Mouse (Mus musculus) right cerebral cortex, postnatal 36 days (tissue): ENCODE measurements at regions not wholly inside any gene's neighbourhood (a gene's known extent, or its start where the extent isn't known, plus 50 kb on each side); places are given as distances from the start of the nearest gene placed in this dataset.

Experiments
- DNase-seq, 2 experiments: peaks; one replicate each; pipeline ENCODE4 v3.0.0; 2022; ENCODE audit warnings: low spot score in 2 of 2, mixed read lengths in 1 of 2

- no peak for DNase-seq
Observed at GRCm38 (mm10) chr2:180854349-180855004, 66.3 kb downstream of the Ythdf1 start.

GRCm38 (mm10) chr2:180847497-180847896 is 70.8 kb upstream of the Bhlhe23 start:
- DNase-seq = no peak

DNA sequence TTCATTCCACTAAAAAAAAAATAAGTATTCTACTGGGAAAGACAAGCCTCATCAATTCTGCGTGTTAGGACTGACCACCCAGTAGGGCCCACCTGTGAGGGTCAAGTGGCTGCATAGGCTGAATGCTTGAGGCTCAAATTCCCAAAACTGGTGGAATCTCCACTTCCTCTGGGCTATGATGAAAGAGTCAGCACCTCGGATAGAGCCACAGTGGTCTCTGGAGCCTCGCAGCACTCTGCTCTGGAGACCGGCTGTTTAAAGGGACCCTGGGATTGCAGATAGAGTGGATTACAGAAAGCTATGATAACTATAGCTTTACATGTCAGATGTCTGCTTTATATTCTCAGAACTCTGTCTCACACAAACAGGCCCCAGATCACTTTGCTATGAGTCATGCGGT is 68.3 kb upstream of the Bhlhe23 start:
- DNase-seq = no peak

GRCm38 (mm10) chr2:180843669-180844068 is 67.0 kb upstream of the Bhlhe23 start:
- no peak for DNase-seq

DNA sequence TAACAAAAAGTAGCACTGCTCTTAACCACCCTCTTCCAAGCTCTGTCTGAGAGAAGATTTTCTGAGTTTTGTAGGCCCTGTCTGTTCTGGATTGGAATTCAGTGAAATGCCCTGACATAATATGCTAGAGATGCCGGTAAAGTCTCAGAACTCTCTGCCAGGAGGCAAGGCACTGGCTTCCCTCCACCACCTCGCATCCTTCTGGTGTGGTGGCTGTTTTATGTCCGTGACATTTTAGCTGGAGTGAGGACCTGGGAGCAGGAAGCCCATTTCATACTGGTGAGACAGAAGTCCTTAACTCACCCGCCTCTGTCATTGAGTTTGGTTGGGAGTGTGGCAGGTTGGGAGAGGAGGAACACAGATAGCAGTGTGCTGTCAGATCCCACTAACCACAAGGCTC is 62.4 kb upstream of the Bhlhe23 start:
- DNase-seq = no peak

GRCm38 (mm10) chr2:180837996-180838395 is 61.3 kb upstream of the Bhlhe23 start:
- DNase-seq = no peak

DNA sequence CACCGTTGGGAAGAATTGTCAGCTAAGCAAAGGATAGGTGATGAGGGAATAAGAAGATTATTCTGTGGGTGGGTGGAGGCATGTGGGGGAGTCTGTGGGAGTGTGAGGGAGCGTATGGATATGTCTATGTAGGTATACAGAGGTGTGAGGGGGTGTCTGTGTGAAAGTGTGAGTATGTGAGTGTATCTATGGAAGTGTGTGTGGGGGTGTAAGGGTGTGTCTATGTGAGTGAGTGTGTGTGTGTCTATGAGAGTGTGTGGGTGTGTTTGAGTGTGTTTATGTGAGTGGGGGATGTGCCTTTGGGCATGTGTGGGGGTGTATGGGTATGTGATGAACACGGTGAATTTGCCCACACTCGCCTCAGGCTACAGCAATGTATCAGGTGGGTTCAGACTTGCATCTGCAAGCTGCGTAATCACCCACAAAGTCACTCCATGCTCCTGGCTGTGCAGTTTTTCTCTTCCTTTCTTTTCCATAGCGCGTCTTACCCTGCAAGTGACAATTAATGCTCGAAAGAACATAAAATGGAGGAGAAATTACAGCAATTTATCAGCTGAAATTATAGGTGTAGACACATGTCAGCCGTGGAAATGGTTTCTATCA is 60.7 kb upstream of the Bhlhe23 start:
- DNase-seq = peak in 1 of 2 experiments; percentile 38

DNA sequence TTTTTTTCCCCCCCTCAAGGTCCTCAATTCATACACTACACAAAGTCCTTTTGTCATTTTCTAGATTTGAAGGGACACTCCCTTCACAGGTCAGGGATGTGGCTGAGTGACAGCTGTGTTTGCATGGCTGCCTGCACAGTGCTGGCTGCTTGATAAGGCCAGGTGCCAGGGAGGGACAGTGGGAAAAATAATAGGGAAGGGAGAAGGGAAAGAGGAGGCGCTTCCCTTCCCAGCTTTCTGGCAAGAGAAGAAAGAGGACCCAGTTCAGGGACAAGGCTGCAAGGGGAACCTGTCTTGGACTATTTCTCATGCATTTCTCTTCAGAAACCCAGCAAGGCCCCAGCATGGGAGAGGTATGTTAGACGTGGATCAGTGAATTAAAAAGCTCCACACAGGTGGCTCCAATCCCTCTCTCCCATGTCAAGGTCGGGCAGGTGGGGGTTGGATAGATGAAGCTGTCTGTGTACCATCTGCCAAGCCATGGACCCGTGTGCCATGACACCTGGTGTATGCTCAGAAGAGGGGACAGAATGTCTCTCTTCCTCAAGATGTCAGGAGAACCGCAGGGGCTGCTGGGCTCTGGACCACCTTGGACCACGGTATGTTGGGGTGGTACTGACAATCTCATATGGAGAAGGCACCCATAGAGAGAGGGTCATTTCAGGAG is 59.4 kb upstream of the Bhlhe23 start:
- DNase-seq = no peak

DNA sequence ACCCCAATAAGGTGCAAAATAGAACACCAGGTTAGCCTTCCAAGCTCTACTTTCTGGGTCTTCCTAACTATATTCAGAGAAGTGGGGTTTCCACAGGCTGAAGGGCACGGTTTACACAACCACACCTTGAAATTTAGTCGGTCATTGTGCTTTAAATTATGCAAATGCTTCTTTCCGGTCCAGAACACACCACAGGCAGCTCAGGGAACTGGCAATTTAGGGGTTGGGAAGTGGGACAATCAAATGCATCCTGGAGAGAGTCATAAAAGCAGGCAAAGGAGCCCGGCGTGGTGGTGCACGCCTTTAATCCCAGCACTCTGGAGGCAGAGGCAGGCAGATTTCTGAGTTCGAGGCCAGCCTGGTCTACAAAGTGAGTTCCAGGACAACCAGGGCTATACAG is 56.0 kb upstream of the Bhlhe23 start:
- no peak for DNase-seq

DNA sequence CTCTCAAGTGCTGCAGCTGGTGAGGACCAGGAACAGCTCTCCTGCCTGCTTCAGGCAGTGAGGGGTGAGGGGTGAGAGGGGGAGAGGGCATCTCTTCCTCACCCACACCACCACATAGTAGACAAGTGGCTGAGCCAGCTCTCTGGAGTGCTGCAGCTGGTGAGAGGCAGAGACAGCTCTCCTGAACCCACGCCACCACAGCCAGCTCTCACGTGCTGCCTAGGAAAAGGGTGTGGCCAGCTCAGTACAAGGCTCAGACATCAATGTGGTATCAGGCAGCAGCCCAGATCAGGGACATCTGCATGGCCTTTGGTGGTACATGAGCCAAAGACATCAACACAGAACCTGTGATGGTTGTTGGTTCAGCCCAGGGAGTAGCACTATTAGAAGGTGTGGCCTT is 53.9 kb upstream of the Bhlhe23 start:
- DNase-seq = no peak

DNA sequence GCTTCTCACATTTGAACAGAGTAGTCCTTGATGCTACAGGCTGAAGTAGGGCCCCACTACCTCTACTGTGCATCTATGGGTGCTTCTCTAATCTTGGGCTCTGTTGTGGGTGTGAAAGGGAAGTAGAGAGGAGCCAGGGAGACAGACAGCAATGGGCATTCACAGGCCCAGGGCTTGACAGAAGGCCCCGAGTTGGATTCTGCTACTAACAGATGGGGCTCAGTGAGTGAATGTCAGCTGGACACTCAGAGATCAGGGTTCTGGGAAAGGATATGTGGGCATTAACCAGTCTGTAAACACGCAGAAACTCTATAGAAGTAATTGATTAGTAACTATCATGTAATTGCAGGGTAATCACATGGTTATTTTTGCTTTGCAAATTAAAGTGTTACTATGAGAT is 51.4 kb upstream of the Bhlhe23 start:
- no peak for DNase-seq

- DNase-seq = no peak
Observed at GRCm38 (mm10) chr2:180826742-180827141, 50.0 kb upstream of the Bhlhe23 start.
